Mouse (Mus musculus): ENCODE results near the gene Papss1. TPM values are rescaled to one million over a fixed set of nuclear protein-coding genes. Genes with fewer than 3 reads are reported as not detected.
A peak's percentile ranks its signal among the peaks of the same experiment; 100 is the strongest.

Papss1 gene
- polyA plus RNA-seq, 1 experiment from 2014 or later: 120 TPM

- no peak overlapping the region for H3K27ac ChIP-seq (ENCODE audit: low read length)
- H3K4me2 ChIP-seq (ENCODE audit: low read length): no peak overlapping the region
- no peak overlapping the region for H3K4me3 ChIP-seq (replicated peaks; ENCODE audit: low read length)
- ATAC-seq: no peak
- H3K9ac ChIP-seq (replicated peaks; ENCODE audit: low read depth, low read length): no peak overlapping the region
- H3K27me3 ChIP-seq (replicated peaks; ENCODE audit: control insufficient read depth, insufficient read depth, low read length): no peaks in the 10 kb centered on the region
- no peaks in the 10 kb centered on the region for H3K36me3 ChIP-seq (ENCODE audit: control insufficient read depth, insufficient read depth)
- H3K4me1 ChIP-seq (replicated peaks; ENCODE audit: control insufficient read depth, insufficient read depth, low read length): no peaks in the 10 kb centered on the region
- no peaks in the 10 kb centered on the region for H3K9me3 ChIP-seq (ENCODE audit: control insufficient read depth, low read length)
- WGBS: 72% methylated on average over 5 of the region's 5 CpGs
Measured at GRCm38 (mm10) chr3:131662589-131663148, 98.1 kb downstream of the Papss1 start.

GRCm38 (mm10) chr3:131669910-131670309, 105.3 kb downstream of the Papss1 start:
- Histone ChIP-seq H3K4me2 (ENCODE audit: low read length) (no peak overlapping the region), H3K9ac (replicated peaks; ENCODE audit: low read depth, low read length) (no peak overlapping the region), H3K9me3 (ENCODE audit: control insufficient read depth, low read length) (no peaks in the 10 kb centered on the region), H3K27me3 (replicated peaks; ENCODE audit: control insufficient read depth, insufficient read depth, low read length) (no peaks in the 10 kb centered on the region), H3K4me1 (replicated peaks; ENCODE audit: control insufficient read depth, insufficient read depth, low read length) (no peaks in the 10 kb centered on the region), H3K27ac (ENCODE audit: low read length) (no peak overlapping the region), H3K4me3 (replicated peaks; ENCODE audit: low read length) (no peak overlapping the region), H3K36me3 (ENCODE audit: control insufficient read depth, insufficient read depth) (no peaks in the 10 kb centered on the region)
- WGBS: 78% methylated on average over 1 of the region's 1 CpGs
- no peak for ATAC-seq

GRCm38 (mm10) chr3:131686106-131686505, 121.5 kb downstream of the Papss1 start:
- WGBS: 88% methylated on average over 12 of the region's 12 CpGs
- H3K9ac ChIP-seq (replicated peaks; ENCODE audit: low read depth, low read length): no peak overlapping the region
- ATAC-seq: peak; percentile 15; the same call in 1 of the 2 replicates
- H3K36me3 ChIP-seq (ENCODE audit: control insufficient read depth, insufficient read depth): no peaks in the 10 kb centered on the region
- no peaks in the 10 kb centered on the region for H3K9me3 ChIP-seq (ENCODE audit: control insufficient read depth, low read length)
- H3K27me3 ChIP-seq (replicated peaks; ENCODE audit: control insufficient read depth, insufficient read depth, low read length): no peaks in the 10 kb centered on the region
- H3K4me1 ChIP-seq (replicated peaks; ENCODE audit: control insufficient read depth, insufficient read depth, low read length): no peaks in the 10 kb centered on the region
- H3K4me2 ChIP-seq (ENCODE audit: low read length): no peak overlapping the region
- H3K4me3 ChIP-seq (replicated peaks; ENCODE audit: low read length): no peak overlapping the region
- H3K27ac ChIP-seq (ENCODE audit: low read length): no peak overlapping the region

- WGBS: 92% methylated on average over 11 of the region's 11 CpGs
- Histone ChIP-seq H3K9me3 (ENCODE audit: control insufficient read depth, low read length) (no peaks in the 10 kb centered on the region), H3K9ac (replicated peaks; ENCODE audit: low read depth, low read length) (no peak overlapping the region), H3K4me1 (replicated peaks; ENCODE audit: control insufficient read depth, insufficient read depth, low read length) (no peaks in the 10 kb centered on the region), H3K36me3 (ENCODE audit: control insufficient read depth, insufficient read depth) (no peaks in the 10 kb centered on the region), H3K27ac (ENCODE audit: low read length) (no peak overlapping the region), H3K4me2 (ENCODE audit: low read length) (no peak overlapping the region), H3K27me3 (replicated peaks; ENCODE audit: control insufficient read depth, insufficient read depth, low read length) (no peaks in the 10 kb centered on the region), H3K4me3 (replicated peaks; ENCODE audit: low read length) (no peak overlapping the region)
- ATAC-seq: no peak
Measured at GRCm38 (mm10) chr3:131689949-131690348, 125.4 kb downstream of the Papss1 start.

- H3K9ac ChIP-seq (replicated peaks; ENCODE audit: low read depth, low read length): no peak overlapping the region
- H3K27ac ChIP-seq (ENCODE audit: low read length): no peak overlapping the region
- no peaks in the 10 kb centered on the region for H3K4me1 ChIP-seq (replicated peaks; ENCODE audit: control insufficient read depth, insufficient read depth, low read length)
- no peak overlapping the region for H3K4me3 ChIP-seq (replicated peaks; ENCODE audit: low read length)
- no peak overlapping the region for H3K4me2 ChIP-seq (ENCODE audit: low read length)
- no peaks in the 10 kb centered on the region for H3K9me3 ChIP-seq (ENCODE audit: control insufficient read depth, low read length)
- ATAC-seq: no peak
- no peaks in the 10 kb centered on the region for H3K27me3 ChIP-seq (replicated peaks; ENCODE audit: control insufficient read depth, insufficient read depth, low read length)
- 87% methylated on average over 7 of the region's 7 CpGs for WGBS
- no peaks in the 10 kb centered on the region for H3K36me3 ChIP-seq (ENCODE audit: control insufficient read depth, insufficient read depth)
Measured at GRCm38 (mm10) chr3:131690543-131690942, 126.0 kb downstream of the Papss1 start.

- no peaks in the 10 kb centered on the region for H3K9me3 ChIP-seq (ENCODE audit: control insufficient read depth, low read length)
- H3K27me3 ChIP-seq (replicated peaks; ENCODE audit: control insufficient read depth, insufficient read depth, low read length): no peaks in the 10 kb centered on the region
- no peaks in the 10 kb centered on the region for H3K36me3 ChIP-seq (ENCODE audit: control insufficient read depth, insufficient read depth)
- H3K4me2 ChIP-seq (ENCODE audit: low read length): no peak overlapping the region
- 86% methylated on average over 3 of the region's 3 CpGs for WGBS
- H3K27ac ChIP-seq (ENCODE audit: low read length): no peak overlapping the region
- H3K4me3 ChIP-seq (replicated peaks; ENCODE audit: low read length): no peak overlapping the region
- no peak overlapping the region for H3K9ac ChIP-seq (replicated peaks; ENCODE audit: low read depth, low read length)
- ATAC-seq: no peak
- no peaks in the 10 kb centered on the region for H3K4me1 ChIP-seq (replicated peaks; ENCODE audit: control insufficient read depth, insufficient read depth, low read length)
Measured at GRCm38 (mm10) chr3:131691202-131691601, 126.6 kb downstream of the Papss1 start.

Other genes starting within 250 kb of the Papss1 start
- gene Sgms2, start 73.4 kb upstream of the Papss1 start, polyA plus RNA-seq (2015; fragmentation: Nextera tagmentation; extraction: Ambion mirVana): 1.0 and 1.3 TPM in 2 replicates